Mouse (Mus musculus): ENCODE data around the gene Taz. TPM values are rescaled to one million over a fixed set of nuclear protein-coding genes. Genes with fewer than 3 reads are reported as not detected.

Taz gene
- total and polyA plus RNA-seq, 2 experiments from 2014 or later = 60.9 to 69.3 TPM

GRCm38 (mm10) chrX:74281041-74281731 lies 526 bp upstream of the Taz start:
- Histone ChIP-seq H3K4me2 (ENCODE audit: low read depth, low read length) (peak overlapping the region; percentile 69), H3K27me3 (ENCODE audit: control insufficient read depth, insufficient read depth, low read length) (no peaks in the 10 kb centered on the region), H3K4me3 (ENCODE audit: low read depth, low read length) (peak overlapping the region; percentile 66), H3K36me3 (replicated peaks; ENCODE audit: control insufficient read depth, insufficient read depth, low read length) (no peaks in the 10 kb centered on the region), H3K9me3 (replicated peaks; ENCODE audit: control insufficient read depth, low read length) (no peaks in the 10 kb centered on the region), H3K9ac (replicated peaks; ENCODE audit: low read depth, low read length) (peak overlapping the region; percentile 6; the same call in 1 of the 2 replicates), H3K4me1 (ENCODE audit: control insufficient read depth, insufficient read depth) (0 out of 2 replicates have a peak, but pooled peaks cover 3% of the 10 kb centered on the region), H3K27ac (ENCODE audit: low read depth) (peak overlapping the region; percentile 95)
- no peak for ATAC-seq (ENCODE audit: insufficient read depth, low read depth)
- DNase-seq (ENCODE audit: low spot score) = peak; percentile 5
- TF ChIP-seq EP300 (IDR thresholded peaks at IDR 0.05; ENCODE audit: low read depth) (no peak), CTCF (IDR thresholded peaks at IDR 0.05; ENCODE audit: low read depth) (no peak)
- WGBS = 13% methylated on average over 14 of the region's 14 CpGs

- 15% methylated on average over 39 of the region's 39 CpGs for WGBS
- Histone ChIP-seq H3K4me3 (ENCODE audit: low read depth, low read length) (peak overlapping the region; percentile 66), H3K36me3 (replicated peaks; ENCODE audit: control insufficient read depth, insufficient read depth, low read length) (no peaks in the 10 kb centered on the region), H3K27ac (ENCODE audit: low read depth) (peak overlapping the region; percentile 95), H3K9me3 (replicated peaks; ENCODE audit: control insufficient read depth, low read length) (no peaks in the 10 kb centered on the region), H3K4me1 (ENCODE audit: control insufficient read depth, insufficient read depth) (0 out of 2 replicates have a peak, but pooled peaks cover 3% of the 10 kb centered on the region), H3K9ac (replicated peaks; ENCODE audit: low read depth, low read length) (peak overlapping the region; percentile 70), H3K27me3 (ENCODE audit: control insufficient read depth, insufficient read depth, low read length) (no peaks in the 10 kb centered on the region), H3K4me2 (ENCODE audit: low read depth, low read length) (peak overlapping the region; percentile 69)
- peak; percentile 75 for ATAC-seq (ENCODE audit: insufficient read depth, low read depth)
- peak; percentile 81 for DNase-seq (ENCODE audit: low spot score)
- TF ChIP-seq EP300 (IDR thresholded peaks at IDR 0.05; ENCODE audit: low read depth) (no peak; the same call in 1 of the 2 replicates), CTCF (IDR thresholded peaks at IDR 0.05; ENCODE audit: low read depth) (no peak)
Observed at GRCm38 (mm10) chrX:74282395-74283091, 831 bp downstream of the Taz start.

- peak overlapping the region; percentile 95 for H3K27ac ChIP-seq (ENCODE audit: low read depth)
- H3K9me3 ChIP-seq (replicated peaks; ENCODE audit: control insufficient read depth, low read length) = no peaks in the 10 kb centered on the region
- 17% methylated on average over 5 of the region's 5 CpGs for WGBS
- H3K27me3 ChIP-seq (ENCODE audit: control insufficient read depth, insufficient read depth, low read length) = no peaks in the 10 kb centered on the region
- TF ChIP-seq CTCF (IDR thresholded peaks at IDR 0.05; ENCODE audit: low read depth) (no peak), EP300 (IDR thresholded peaks at IDR 0.05; ENCODE audit: low read depth) (no peak; the same call in 1 of the 2 replicates)
- H3K4me2 ChIP-seq (ENCODE audit: low read depth, low read length) = peak overlapping the region; percentile 69
- H3K4me1 ChIP-seq (ENCODE audit: control insufficient read depth, insufficient read depth) = 0 out of 2 replicates have a peak, but pooled peaks cover 3% of the 10 kb centered on the region
- H3K9ac ChIP-seq (replicated peaks; ENCODE audit: low read depth, low read length) = peak overlapping the region; percentile 70
- no peak for DNase-seq (ENCODE audit: low spot score)
- H3K4me3 ChIP-seq (ENCODE audit: low read depth, low read length) = peak overlapping the region; percentile 66
- 0 out of 2 replicates have a peak, but pooled peaks have one; percentile 5 for ATAC-seq (ENCODE audit: insufficient read depth, low read depth)
- H3K36me3 ChIP-seq (replicated peaks; ENCODE audit: control insufficient read depth, insufficient read depth, low read length) = no peaks in the 10 kb centered on the region
Observed at GRCm38 (mm10) chrX:74283092-74283437, 1.4 kb downstream of the Taz start.

- no peaks in the 10 kb centered on the region for H3K27me3 ChIP-seq (ENCODE audit: control insufficient read depth, insufficient read depth, low read length)
- TF ChIP-seq EP300 (IDR thresholded peaks at IDR 0.05; ENCODE audit: low read depth) = no peak
- no peak for TF ChIP-seq CTCF (IDR thresholded peaks at IDR 0.05; ENCODE audit: low read depth)
- no peaks in the 10 kb centered on the region for H3K4me1 ChIP-seq (ENCODE audit: control insufficient read depth, insufficient read depth)
- H3K4me3 ChIP-seq (ENCODE audit: low read depth, low read length) = no peak overlapping the region
- no peak overlapping the region for H3K27ac ChIP-seq (ENCODE audit: low read depth)
- ATAC-seq (ENCODE audit: insufficient read depth, low read depth) = no peak
- H3K36me3 ChIP-seq (replicated peaks; ENCODE audit: control insufficient read depth, insufficient read depth, low read length) = no peaks in the 10 kb centered on the region
- H3K9ac ChIP-seq (replicated peaks; ENCODE audit: low read depth, low read length) = no peak overlapping the region
- DNase-seq (ENCODE audit: low spot score) = no peak
- 66% methylated on average over 4 of the region's 4 CpGs for WGBS
- no peak overlapping the region for H3K4me2 ChIP-seq (ENCODE audit: low read depth, low read length)
- no peaks in the 10 kb centered on the region for H3K9me3 ChIP-seq (replicated peaks; ENCODE audit: control insufficient read depth, low read length)
Observed at GRCm38 (mm10) chrX:74293431-74293830, 11.7 kb downstream of the Taz start.

- TF ChIP-seq EP300 (IDR thresholded peaks at IDR 0.05; ENCODE audit: low read depth) = no peak
- TF ChIP-seq CTCF (IDR thresholded peaks at IDR 0.05; ENCODE audit: low read depth) = no peak
- WGBS = 9% methylated on average over 37 of the region's 37 CpGs
- Histone ChIP-seq H3K36me3 (replicated peaks; ENCODE audit: control insufficient read depth, insufficient read depth, low read length) (peaks cover 16% of the 10 kb centered on the region), H3K4me3 (ENCODE audit: low read depth, low read length) (peak within 1 kb of the TSS; percentile 70), H3K4me2 (ENCODE audit: low read depth, low read length) (peak within 1 kb of the TSS; percentile 69), H3K27ac (ENCODE audit: low read depth) (peak within 1 kb of the TSS; percentile 75), H3K4me1 (ENCODE audit: control insufficient read depth, insufficient read depth) (no peaks in the 10 kb centered on the region), H3K27me3 (ENCODE audit: control insufficient read depth, insufficient read depth, low read length) (no peaks in the 10 kb centered on the region), H3K9ac (replicated peaks; ENCODE audit: low read depth, low read length) (peak within 1 kb of the TSS; percentile 72), H3K9me3 (replicated peaks; ENCODE audit: control insufficient read depth, low read length) (no peaks in the 10 kb centered on the region)
- peak; percentile 98 for ATAC-seq (ENCODE audit: insufficient read depth, low read depth)
- peak; percentile 85 for DNase-seq (ENCODE audit: low spot score)
Observed at GRCm38 (mm10) chrX:74296538-74297448, 15.1 kb downstream of the Taz start, which contains the start of gene Atp6ap1. TSS of gene Atp6ap1 (plus strand) at chrX:74297097.

Measured in heart, postnatal 0 days (tissue).